Mouse (Mus musculus): ENCODE results near the gene Il2rb. TPM values are rescaled to one million over a fixed set of nuclear protein-coding genes. Genes with fewer than 3 reads are reported as not detected.
A peak's percentile ranks its signal among the peaks of the same experiment; 100 is the strongest.

Gene Il2rb
- polyA plus RNA-seq, 1 experiment from 2014 or later: 2.1 TPM

DNA sequence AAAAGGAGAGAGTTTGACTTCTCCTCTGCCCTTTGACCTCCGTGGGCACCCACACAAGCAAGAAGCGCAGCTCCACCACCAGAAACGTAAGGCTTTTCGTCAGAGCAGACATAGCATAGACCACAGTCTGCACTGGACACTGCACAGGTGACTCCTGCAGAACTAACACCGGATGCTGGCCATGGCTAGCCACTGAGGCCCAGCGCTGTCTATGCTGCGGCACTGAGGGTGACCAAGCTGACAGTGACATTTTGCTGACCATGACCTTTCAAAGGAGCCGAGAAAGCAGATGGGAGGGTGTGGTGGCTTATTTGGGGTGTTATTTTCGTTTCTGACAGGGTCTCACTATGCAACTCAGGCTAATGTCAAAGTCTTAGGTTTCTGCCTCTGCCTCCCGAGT is 37.9 kb downstream of the Il2rb start:
- H3K4me3 ChIP-seq (ENCODE audit: low read depth, low read length): no peak overlapping the region
- H3K36me3 ChIP-seq (replicated peaks; ENCODE audit: insufficient read depth, low read length): no peaks in the 10 kb centered on the region; the same call in 1 of the 2 replicates
- no peak for DNase-seq
- no peak overlapping the region for H3K4me2 ChIP-seq (ENCODE audit: low read depth, low read length)
- H3K27me3 ChIP-seq (ENCODE audit: insufficient read depth, low read length): no peaks in the 10 kb centered on the region
- no peaks in the 10 kb centered on the region for H3K9me3 ChIP-seq (ENCODE audit: low read length)
- no peaks in the 10 kb centered on the region for H3K4me1 ChIP-seq (ENCODE audit: insufficient read depth)
- ATAC-seq: no peak
- H3K27ac ChIP-seq (ENCODE audit: low read depth): no peak overlapping the region
- H3K9ac ChIP-seq (replicated peaks): no peak overlapping the region
- TF ChIP-seq EP300 (IDR thresholded peaks at IDR 0.05; ENCODE audit: low read depth) (no peak), CTCF (IDR thresholded peaks at IDR 0.05; ENCODE audit: low read depth) (no peak)
- WGBS (ENCODE audit: insufficient replicate concordance): 66% methylated on average over 10 of the region's 10 CpGs

DNA sequence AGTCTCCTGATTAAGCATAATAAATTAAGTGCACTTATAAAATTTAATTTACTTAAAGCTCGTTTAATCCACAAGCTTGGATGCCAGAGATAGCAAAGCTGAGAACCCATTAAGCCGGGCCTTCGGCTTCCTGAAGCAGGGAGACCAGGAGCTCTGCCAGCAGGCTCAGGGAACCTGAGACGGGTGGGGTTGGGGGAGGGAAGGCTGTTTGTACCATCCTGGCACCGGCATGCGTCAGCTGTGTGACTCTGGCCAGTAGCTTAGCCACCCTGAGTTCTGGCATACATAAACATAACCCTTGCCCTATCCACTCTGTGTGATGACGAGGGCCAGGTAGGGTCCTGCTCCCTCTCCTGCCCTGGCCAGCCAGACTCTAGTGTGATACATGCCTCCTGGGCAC is 39.0 kb downstream of the Il2rb start:
- peak; percentile 50 for DNase-seq
- peak; percentile 89 for ATAC-seq
- H3K27ac ChIP-seq (ENCODE audit: low read depth): peak overlapping the region; percentile 48; the same call in 1 of the 2 replicates

DNA sequence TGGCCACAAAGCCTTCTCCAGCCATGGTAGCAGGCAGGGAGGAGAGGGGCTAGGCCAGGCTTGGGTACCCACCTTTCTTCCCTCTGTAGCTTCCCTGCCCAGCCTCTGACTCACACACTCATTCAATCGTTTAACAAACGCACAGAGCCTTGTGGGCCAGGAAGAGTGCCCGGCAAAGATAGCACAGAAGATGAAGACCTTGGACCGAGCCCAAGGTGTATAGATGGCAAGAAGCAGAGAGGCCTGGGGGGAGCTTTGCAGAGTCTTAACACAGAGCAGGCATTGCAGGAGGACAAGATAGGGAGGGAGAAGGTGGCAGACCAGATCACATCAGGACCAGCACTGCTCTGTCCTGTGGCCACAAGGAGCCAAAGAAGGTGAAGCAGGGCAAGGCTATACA is 39.9 kb downstream of the Il2rb start:
- WGBS (ENCODE audit: insufficient replicate concordance): 38% methylated on average over 4 of the region's 4 CpGs
- ATAC-seq (no peak), DNase-seq (no peak)
- TF ChIP-seq CTCF (IDR thresholded peaks at IDR 0.05; ENCODE audit: low read depth): no peak
- Histone ChIP-seq H3K27me3 (ENCODE audit: insufficient read depth, low read length) (no peaks in the 10 kb centered on the region), H3K27ac (ENCODE audit: low read depth) (0 out of 2 replicates have a peak overlapping the region, but pooled peaks have one; percentile 9), H3K36me3 (replicated peaks; ENCODE audit: insufficient read depth, low read length) (peaks cover 6% of the 10 kb centered on the region; the same call in 1 of the 2 replicates), H3K4me2 (ENCODE audit: low read depth, low read length) (no peak overlapping the region), H3K4me1 (ENCODE audit: insufficient read depth) (peaks cover 5% of the 10 kb centered on the region; the same call in 1 of the 2 replicates), H3K9ac (replicated peaks) (no peak overlapping the region), H3K9me3 (ENCODE audit: low read length) (no peaks in the 10 kb centered on the region), H3K4me3 (ENCODE audit: low read depth, low read length) (no peak overlapping the region)

More for the DNA sequence above, 39.0 kb downstream of the Il2rb start:
- no peak for TF ChIP-seq EP300 (IDR thresholded peaks at IDR 0.05; ENCODE audit: low read depth)
- no peaks in the 10 kb centered on the region for H3K9me3 ChIP-seq (ENCODE audit: low read length)
- H3K9ac ChIP-seq (replicated peaks): no peak overlapping the region
- peaks cover 3% of the 10 kb centered on the region; the same call in 1 of the 2 replicates for H3K36me3 ChIP-seq (replicated peaks; ENCODE audit: insufficient read depth, low read length)
- no peak overlapping the region for H3K4me2 ChIP-seq (ENCODE audit: low read depth, low read length)
- no peaks in the 10 kb centered on the region for H3K27me3 ChIP-seq (ENCODE audit: insufficient read depth, low read length)
- no peaks in the 10 kb centered on the region; the same call in 1 of the 2 replicates for H3K4me1 ChIP-seq (ENCODE audit: insufficient read depth)
- H3K4me3 ChIP-seq (ENCODE audit: low read depth, low read length): no peak overlapping the region
- WGBS (ENCODE audit: insufficient replicate concordance): 55% methylated on average over 7 of the region's 7 CpGs

DNA sequence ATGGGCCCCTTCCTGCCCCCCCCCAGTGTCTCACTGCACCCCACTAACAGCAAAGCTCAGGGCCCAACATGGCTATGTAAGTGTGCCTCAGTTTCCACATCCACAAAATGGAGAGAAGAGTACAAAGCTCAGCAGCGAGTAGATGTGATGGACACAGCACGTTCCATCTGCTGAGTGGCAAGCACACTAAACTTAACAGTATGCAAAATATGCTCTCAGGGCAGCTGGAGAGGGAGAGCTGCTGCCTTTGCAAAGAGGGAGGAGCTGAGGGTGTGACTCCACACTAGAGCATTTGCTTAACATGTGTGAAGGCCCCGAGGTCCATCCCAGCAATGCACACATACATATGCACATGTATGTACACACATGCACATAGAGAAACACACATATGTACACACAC is 42.1 kb downstream of the Il2rb start:
- ATAC-seq (no peak), DNase-seq (no peak)
- Histone ChIP-seq H3K4me3 (ENCODE audit: low read depth, low read length) (no peak overlapping the region), H3K9me3 (ENCODE audit: low read length) (no peaks in the 10 kb centered on the region), H3K27ac (ENCODE audit: low read depth) (no peak overlapping the region), H3K36me3 (replicated peaks; ENCODE audit: insufficient read depth, low read length) (peaks cover 6% of the 10 kb centered on the region; the same call in 1 of the 2 replicates), H3K27me3 (ENCODE audit: insufficient read depth, low read length) (no peaks in the 10 kb centered on the region), H3K4me2 (ENCODE audit: low read depth, low read length) (no peak overlapping the region), H3K9ac (replicated peaks) (no peak overlapping the region), H3K4me1 (ENCODE audit: insufficient read depth) (peaks cover 17% of the 10 kb centered on the region)
- WGBS (ENCODE audit: insufficient replicate concordance): 71% methylated on average over 3 of the region's 3 CpGs
- no peak for TF ChIP-seq EP300 (IDR thresholded peaks at IDR 0.05; ENCODE audit: low read depth)

- no peaks in the 10 kb centered on the region for H3K27me3 ChIP-seq (ENCODE audit: insufficient read depth, low read length)
- H3K9ac ChIP-seq (replicated peaks): no peak overlapping the region
- DNase-seq (no peak), ATAC-seq (no peak)
- H3K27ac ChIP-seq (ENCODE audit: low read depth): no peak overlapping the region
- H3K9me3 ChIP-seq (ENCODE audit: low read length): no peaks in the 10 kb centered on the region
- no peak for TF ChIP-seq CTCF (IDR thresholded peaks at IDR 0.05; ENCODE audit: low read depth)
- no peak for TF ChIP-seq EP300 (IDR thresholded peaks at IDR 0.05; ENCODE audit: low read depth)
- no peak overlapping the region for H3K4me2 ChIP-seq (ENCODE audit: low read depth, low read length)
- H3K36me3 ChIP-seq (replicated peaks; ENCODE audit: insufficient read depth, low read length): peaks cover 6% of the 10 kb centered on the region
- peaks cover 17% of the 10 kb centered on the region for H3K4me1 ChIP-seq (ENCODE audit: insufficient read depth)
- H3K4me3 ChIP-seq (ENCODE audit: low read depth, low read length): no peak overlapping the region
- WGBS (ENCODE audit: insufficient replicate concordance): 63% methylated on average over 2 of the region's 2 CpGs
Measured at GRCm38 (mm10) chr15:78451201-78451600, 43.9 kb downstream of the Il2rb start.

DNA sequence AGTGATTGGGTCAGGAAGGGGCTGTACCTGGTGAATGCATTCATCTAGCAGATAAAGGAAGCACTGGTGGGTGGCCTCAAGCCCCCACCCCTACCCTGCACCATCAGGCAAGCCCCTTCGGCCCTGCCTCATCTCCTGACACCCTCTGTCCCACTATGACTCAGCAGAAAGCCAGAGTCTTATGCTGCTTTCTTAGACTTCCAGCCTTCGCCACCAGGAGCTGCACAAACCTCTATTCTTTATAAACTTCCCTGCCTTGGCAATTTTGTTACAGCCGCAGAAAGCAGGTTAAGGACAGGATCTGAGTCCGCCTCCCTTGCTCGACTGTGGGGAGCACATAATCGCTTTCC is 44.7 kb downstream of the Il2rb start:
- Histone ChIP-seq H3K9me3 (ENCODE audit: low read length) (no peaks in the 10 kb centered on the region), H3K27ac (ENCODE audit: low read depth) (0 out of 2 replicates have a peak overlapping the region, but pooled peaks have one; percentile 2), H3K9ac (replicated peaks) (no peak overlapping the region), H3K27me3 (ENCODE audit: insufficient read depth, low read length) (no peaks in the 10 kb centered on the region), H3K4me3 (ENCODE audit: low read depth, low read length) (no peak overlapping the region), H3K4me2 (ENCODE audit: low read depth, low read length) (no peak overlapping the region), H3K36me3 (replicated peaks; ENCODE audit: insufficient read depth, low read length) (peaks cover 6% of the 10 kb centered on the region), H3K4me1 (ENCODE audit: insufficient read depth) (peaks cover 17% of the 10 kb centered on the region)
- peak; percentile 1; the same call in 1 of the 2 replicates for ATAC-seq
- WGBS (ENCODE audit: insufficient replicate concordance): 75% methylated on average over 6 of the region's 6 CpGs
- TF ChIP-seq EP300 (IDR thresholded peaks at IDR 0.05; ENCODE audit: low read depth) (no peak), CTCF (IDR thresholded peaks at IDR 0.05; ENCODE audit: low read depth) (0 out of 2 replicates have a peak, but pooled peaks have one; percentile 5)
- no peak for DNase-seq

Measured in liver, postnatal 0 days (tissue).